Mouse (Mus musculus): ENCODE results near the gene Dnah8. TPM values are rescaled to one million over a fixed set of nuclear protein-coding genes. Genes with fewer than 3 reads are reported as not detected.
A peak's percentile ranks its signal among the peaks of the same experiment; 100 is the strongest.

Dnah8 gene
- polyA plus RNA-seq, 1 experiment = 295 TPM

DNA sequence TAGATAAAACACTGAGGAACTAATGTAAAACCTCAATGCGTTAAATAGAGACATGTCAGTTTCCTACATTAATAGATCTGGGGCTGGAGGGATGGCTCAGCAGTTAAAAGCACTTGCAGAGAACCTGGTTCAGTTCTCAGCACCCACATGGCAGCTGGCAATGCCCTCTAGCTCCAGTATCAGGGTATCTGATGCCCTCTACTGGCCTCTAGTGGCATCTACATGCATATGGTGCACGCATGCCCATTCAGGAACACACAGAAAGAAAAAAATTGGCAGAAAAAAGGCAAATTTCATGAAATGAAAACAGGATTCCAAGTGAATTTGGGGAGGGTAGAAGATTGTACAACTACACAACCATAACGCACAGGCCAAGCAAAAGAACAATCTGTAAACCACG, 136.2 kb downstream of the Dnah8 start:
- Histone ChIP-seq H3K27ac (ENCODE audit: control insufficient read depth, insufficient read depth, low read depth, low read length) (no peak overlapping the region), H3K27me3 (ENCODE audit: control insufficient read depth, insufficient read depth, low read length) (no peaks in the 10 kb centered on the region), H3K36me3 (ENCODE audit: control insufficient read depth, insufficient read depth, low read length) (no peaks in the 10 kb centered on the region), H3K4me1 (ENCODE audit: control insufficient read depth, insufficient read depth, low read length) (no peaks in the 10 kb centered on the region), H3K4me3 (ENCODE audit: control insufficient read depth, low read depth, low read length) (no peak overlapping the region)
- TF ChIP-seq POLR2A (IDR thresholded peaks at IDR 0.05; ENCODE audit: control insufficient read depth, low read depth, low read length) (no peak), CTCF (IDR thresholded peaks at IDR 0.05; ENCODE audit: control insufficient read depth, insufficient read depth, insufficient replicate concordance, low read depth, low read length) (peak; percentile 38; the same call in 1 of the 2 replicates)

DNA sequence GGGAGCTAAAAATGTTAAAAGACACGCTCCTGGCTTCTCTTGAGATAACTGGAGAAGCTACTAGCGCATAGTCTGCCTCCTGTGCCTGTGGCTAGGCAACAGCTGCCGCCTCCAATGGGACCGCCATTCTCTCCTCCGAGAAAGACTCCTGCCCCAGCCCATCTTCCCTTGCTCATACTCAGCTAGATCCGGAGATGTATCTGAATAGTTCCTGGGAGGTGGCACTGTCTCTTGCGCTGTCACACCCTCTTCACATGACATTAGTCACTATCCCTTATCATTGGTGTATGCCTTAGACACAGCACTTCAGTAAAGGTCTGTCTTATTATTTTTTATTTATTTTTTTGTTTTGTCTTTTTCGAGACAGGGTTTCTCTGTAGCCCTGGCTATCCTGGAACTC, 140.1 kb downstream of the Dnah8 start:
- Histone ChIP-seq H3K27ac (ENCODE audit: control insufficient read depth, insufficient read depth, low read depth, low read length) (no peak overlapping the region), H3K36me3 (ENCODE audit: control insufficient read depth, insufficient read depth, low read length) (no peaks in the 10 kb centered on the region), H3K27me3 (ENCODE audit: control insufficient read depth, insufficient read depth, low read length) (no peaks in the 10 kb centered on the region), H3K4me3 (ENCODE audit: control insufficient read depth, low read depth, low read length) (no peak overlapping the region), H3K4me1 (ENCODE audit: control insufficient read depth, insufficient read depth, low read length) (no peaks in the 10 kb centered on the region)
- TF ChIP-seq CTCF (IDR thresholded peaks at IDR 0.05; ENCODE audit: control insufficient read depth, insufficient read depth, insufficient replicate concordance, low read depth, low read length) = no peak
- TF ChIP-seq POLR2A (IDR thresholded peaks at IDR 0.05; ENCODE audit: control insufficient read depth, low read depth, low read length) = no peak

- no peak overlapping the region for H3K27ac ChIP-seq (ENCODE audit: control insufficient read depth, insufficient read depth, low read depth, low read length)
- TF ChIP-seq CTCF (IDR thresholded peaks at IDR 0.05; ENCODE audit: control insufficient read depth, insufficient read depth, insufficient replicate concordance, low read depth, low read length) (no peak), POLR2A (IDR thresholded peaks at IDR 0.05; ENCODE audit: control insufficient read depth, low read depth, low read length) (no peak)
- H3K4me1 ChIP-seq (ENCODE audit: control insufficient read depth, insufficient read depth, low read length) = no peaks in the 10 kb centered on the region
- H3K27me3 ChIP-seq (ENCODE audit: control insufficient read depth, insufficient read depth, low read length) = no peaks in the 10 kb centered on the region
- H3K36me3 ChIP-seq (ENCODE audit: control insufficient read depth, insufficient read depth, low read length) = peaks cover 4% of the 10 kb centered on the region; the same call in 1 of the 2 replicates
- no peak overlapping the region for H3K4me3 ChIP-seq (ENCODE audit: control insufficient read depth, low read depth, low read length)
These were observed 150.3 kb downstream of the Dnah8 start for GRCm38 (mm10) chr17:30774416-30774815.

- Histone ChIP-seq H3K4me1 (ENCODE audit: control insufficient read depth, insufficient read depth, low read length) (no peaks in the 10 kb centered on the region), H3K36me3 (ENCODE audit: control insufficient read depth, insufficient read depth, low read length) (peaks cover 4% of the 10 kb centered on the region; the same call in 1 of the 2 replicates), H3K27ac (ENCODE audit: control insufficient read depth, insufficient read depth, low read depth, low read length) (no peak overlapping the region), H3K4me3 (ENCODE audit: control insufficient read depth, low read depth, low read length) (no peak overlapping the region), H3K27me3 (ENCODE audit: control insufficient read depth, insufficient read depth, low read length) (no peaks in the 10 kb centered on the region)
- TF ChIP-seq CTCF (IDR thresholded peaks at IDR 0.05; ENCODE audit: control insufficient read depth, insufficient read depth, insufficient replicate concordance, low read depth, low read length) (no peak), POLR2A (IDR thresholded peaks at IDR 0.05; ENCODE audit: control insufficient read depth, low read depth, low read length) (no peak)
These were observed 150.9 kb downstream of the Dnah8 start for GRCm38 (mm10) chr17:30775096-30775495.

DNA sequence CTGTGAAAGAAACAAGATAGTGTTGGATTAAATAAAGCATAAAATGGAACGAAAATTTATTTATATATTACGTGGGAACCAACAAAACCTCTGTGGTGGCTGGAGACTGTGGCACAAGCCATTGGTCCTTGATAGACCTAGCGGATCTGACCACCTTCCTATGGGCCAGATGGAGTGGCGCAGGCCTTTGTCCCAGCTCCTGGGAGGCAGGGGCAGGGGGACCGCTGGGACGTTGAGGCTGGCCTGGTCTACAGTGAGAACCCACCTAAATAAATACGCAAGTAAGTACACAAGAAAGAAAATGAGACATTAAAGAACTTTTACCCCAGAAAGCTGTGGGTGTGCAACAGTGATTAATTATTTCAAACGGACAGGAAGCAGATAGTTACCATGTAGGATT, 156.9 kb downstream of the Dnah8 start:
- no peak overlapping the region for H3K27ac ChIP-seq (ENCODE audit: control insufficient read depth, insufficient read depth, low read depth, low read length)
- no peaks in the 10 kb centered on the region for H3K4me1 ChIP-seq (ENCODE audit: control insufficient read depth, insufficient read depth, low read length)
- no peak for TF ChIP-seq CTCF (IDR thresholded peaks at IDR 0.05; ENCODE audit: control insufficient read depth, insufficient read depth, insufficient replicate concordance, low read depth, low read length)
- TF ChIP-seq POLR2A (IDR thresholded peaks at IDR 0.05; ENCODE audit: control insufficient read depth, low read depth, low read length) = no peak
- no peak overlapping the region for H3K4me3 ChIP-seq (ENCODE audit: control insufficient read depth, low read depth, low read length)
- H3K36me3 ChIP-seq (ENCODE audit: control insufficient read depth, insufficient read depth, low read length) = peaks cover 4% of the 10 kb centered on the region; the same call in 1 of the 2 replicates
- H3K27me3 ChIP-seq (ENCODE audit: control insufficient read depth, insufficient read depth, low read length) = no peaks in the 10 kb centered on the region

DNA sequence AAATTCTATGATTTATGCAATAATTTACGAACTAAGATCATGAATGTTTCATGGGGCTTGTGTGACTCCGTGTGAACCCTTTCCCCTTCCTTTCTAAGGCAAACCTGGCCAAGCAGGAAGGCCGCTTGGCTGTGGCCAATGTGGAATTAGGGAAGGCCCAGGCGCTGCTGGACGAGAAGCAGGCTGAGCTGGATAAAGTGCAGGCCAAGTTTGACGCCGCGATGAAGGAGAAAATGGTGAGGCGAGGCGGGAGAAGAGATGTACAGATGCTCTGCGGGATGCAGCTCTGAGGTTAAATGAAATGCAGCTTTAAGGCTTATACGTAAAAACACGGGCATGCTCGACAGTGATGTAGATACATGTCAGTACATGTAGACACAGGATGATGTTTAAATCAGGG, 158.1 kb downstream of the Dnah8 start:
- Histone ChIP-seq H3K27ac (ENCODE audit: control insufficient read depth, insufficient read depth, low read depth, low read length) (no peak overlapping the region), H3K4me3 (ENCODE audit: control insufficient read depth, low read depth, low read length) (no peak overlapping the region), H3K36me3 (ENCODE audit: control insufficient read depth, insufficient read depth, low read length) (peaks cover 2% of the 10 kb centered on the region; the same call in 1 of the 2 replicates), H3K4me1 (ENCODE audit: control insufficient read depth, insufficient read depth, low read length) (no peaks in the 10 kb centered on the region), H3K27me3 (ENCODE audit: control insufficient read depth, insufficient read depth, low read length) (no peaks in the 10 kb centered on the region)
- TF ChIP-seq POLR2A (IDR thresholded peaks at IDR 0.05; ENCODE audit: control insufficient read depth, low read depth, low read length) (no peak), CTCF (IDR thresholded peaks at IDR 0.05; ENCODE audit: control insufficient read depth, insufficient read depth, insufficient replicate concordance, low read depth, low read length) (no peak)

- no peak for TF ChIP-seq POLR2A (IDR thresholded peaks at IDR 0.05; ENCODE audit: control insufficient read depth, low read depth, low read length)
- TF ChIP-seq CTCF (IDR thresholded peaks at IDR 0.05; ENCODE audit: control insufficient read depth, insufficient read depth, insufficient replicate concordance, low read depth, low read length) = no peak
These were observed 164.2 kb downstream of the Dnah8 start for GRCm38 (mm10) chr17:30788361-30788760.

DNA sequence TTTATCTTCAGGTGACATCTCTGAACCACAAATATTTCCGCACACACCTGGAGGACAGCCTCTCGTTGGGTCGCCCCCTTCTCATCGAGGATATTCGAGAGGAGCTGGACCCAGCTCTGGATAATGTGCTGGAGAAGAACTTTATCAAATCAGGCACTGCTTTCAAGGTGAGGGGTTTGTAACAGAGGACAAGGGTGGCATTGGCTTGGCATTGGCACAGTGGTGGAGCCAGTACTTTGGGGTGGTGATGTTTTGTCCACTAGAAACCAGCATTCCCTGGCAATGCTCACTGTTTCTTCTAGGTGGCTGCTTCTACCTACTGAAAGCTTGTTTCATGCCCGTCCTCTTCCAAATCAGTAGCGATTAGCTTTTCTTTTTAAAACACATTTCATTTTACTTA, 166.7 kb downstream of the Dnah8 start:
- no peaks in the 10 kb centered on the region for H3K27me3 ChIP-seq (ENCODE audit: control insufficient read depth, insufficient read depth, low read length)
- no peak overlapping the region for H3K27ac ChIP-seq (ENCODE audit: control insufficient read depth, insufficient read depth, low read depth, low read length)
- no peak overlapping the region for H3K4me3 ChIP-seq (ENCODE audit: control insufficient read depth, low read depth, low read length)
- no peaks in the 10 kb centered on the region for H3K4me1 ChIP-seq (ENCODE audit: control insufficient read depth, insufficient read depth, low read length)
- H3K36me3 ChIP-seq (ENCODE audit: control insufficient read depth, insufficient read depth, low read length) = no peaks in the 10 kb centered on the region; the same call in 1 of the 2 replicates
- TF ChIP-seq CTCF (IDR thresholded peaks at IDR 0.05; ENCODE audit: control insufficient read depth, insufficient read depth, insufficient replicate concordance, low read depth, low read length) (no peak), POLR2A (IDR thresholded peaks at IDR 0.05; ENCODE audit: control insufficient read depth, low read depth, low read length) (no peak)

More at GRCm38 (mm10) chr17:30788361-30788760, 164.2 kb downstream of the Dnah8 start:
- no peaks in the 10 kb centered on the region; the same call in 1 of the 2 replicates for H3K36me3 ChIP-seq (ENCODE audit: control insufficient read depth, insufficient read depth, low read length)
- H3K27me3 ChIP-seq (ENCODE audit: control insufficient read depth, insufficient read depth, low read length) = no peaks in the 10 kb centered on the region
- no peak overlapping the region for H3K27ac ChIP-seq (ENCODE audit: control insufficient read depth, insufficient read depth, low read depth, low read length)
- no peak overlapping the region for H3K4me3 ChIP-seq (ENCODE audit: control insufficient read depth, low read depth, low read length)
- H3K4me1 ChIP-seq (ENCODE audit: control insufficient read depth, insufficient read depth, low read length) = no peaks in the 10 kb centered on the region
